Mouse (Mus musculus) heart, adult 2 months (tissue): ENCODE results near the gene Ppp1r14b.

Experiments used
- CTCF ChIP-seq: fragments of 200-600 bp; IDR thresholded peaks from 2 replicates; pipeline ENCODE4 v1.8.1; 2022; ENCODE audit warnings: antibody characterized with exemption, mild to moderate bottlenecking, moderate library complexity
- EP300 ChIP-seq: fragments of 200-500 bp; IDR thresholded peaks from 2 replicates; pipeline ENCODE4 v1.6.1; 2011; ENCODE audit warnings: low read depth, low read length, control low read depth; ENCODE audit not compliant: insufficient read depth
- POLR2A ChIP-seq: fragments of 200-500 bp; IDR thresholded peaks from 2 replicates; pipeline ENCODE4 v1.6.1; 2011; ENCODE audit warnings: mild to moderate bottlenecking, low read depth, low read length, control low read depth; ENCODE audit not compliant: insufficient read depth

DNA sequence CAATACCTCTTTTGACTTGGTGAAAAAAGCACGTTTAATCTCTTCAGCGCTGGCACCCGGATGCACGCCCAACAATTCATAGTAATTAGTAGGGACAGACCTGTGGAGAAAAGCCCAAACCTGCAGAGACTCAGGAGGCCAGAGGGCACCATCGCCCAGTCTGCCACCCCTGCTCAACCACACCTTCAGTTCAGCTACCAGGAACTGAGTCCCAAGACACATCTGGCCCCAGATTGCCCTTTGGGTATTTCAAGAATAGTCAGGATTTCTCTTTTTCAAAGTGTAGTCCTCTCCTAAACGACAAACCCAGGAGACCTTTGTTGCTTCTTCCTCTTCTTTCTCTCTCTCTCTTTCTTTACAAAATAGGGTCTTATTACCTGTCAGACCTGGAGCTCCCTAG lies 15.9 kb downstream of the Ppp1r14b start:
- TF ChIP-seq POLR2A: no peak
- TF ChIP-seq CTCF: no peak
- no peak for TF ChIP-seq EP300
